Mouse (Mus musculus) embryonic facial prominence, embryonic 13.5 days (tissue): ENCODE data around the gene Kcnh5. TPM values are rescaled to one million over a fixed set of nuclear protein-coding genes. Genes with fewer than 3 reads are reported as not detected.

Experiments used
- ATAC-seq: fragments of 200-750 bp; cut with Nextera tagmentation; 2 replicates; pipeline ENCODE4 v1.8.0; 2017; ENCODE audit warnings: low read depth; ENCODE audit not compliant: insufficient number of reproducible peaks, insufficient read depth, low FRiP score, low TSS enrichment
- H3K27ac ChIP-seq: fragments of 300-500 bp; sonication (generic); 2 replicates; pipeline ENCODE4 v1.5.1; 2015; ENCODE audit warnings: moderate library complexity, mild to moderate bottlenecking, inconsistent platforms
- H3K27me3 ChIP-seq: fragments of 300-500 bp; sonication (generic); 2 replicates; pipeline ENCODE4 v1.6.1; 2015; ENCODE audit warnings: mild to moderate bottlenecking, inconsistent platforms
- H3K36me3 ChIP-seq: fragments of 300-500 bp; sonication (generic); 2 replicates; pipeline ENCODE4 v1.6.1; 2015; ENCODE audit warnings: mild to moderate bottlenecking, inconsistent platforms
- H3K4me1 ChIP-seq: fragments of 300-500 bp; sonication (generic); 2 replicates; pipeline ENCODE4 v1.6.1; 2015; ENCODE audit warnings: inconsistent platforms
- H3K4me2 ChIP-seq: fragments of 300-500 bp; sonication (generic); 2 replicates; pipeline ENCODE4 v1.6.1; 2015; ENCODE audit warnings: moderate library complexity, mild to moderate bottlenecking, inconsistent platforms
- H3K4me3 ChIP-seq: fragments of 300-500 bp; sonication (generic); 2 replicates; pipeline ENCODE4 v1.5.1; 2015; ENCODE audit warnings: mild to moderate bottlenecking, inconsistent platforms
- H3K9ac ChIP-seq: fragments of 300-500 bp; sonication (generic); 2 replicates; pipeline ENCODE4 v1.6.1; 2015; ENCODE audit warnings: mild to moderate bottlenecking, inconsistent platforms
- H3K9me3 ChIP-seq: fragments of 300-500 bp; sonication (generic); 2 replicates; pipeline ENCODE4 v1.6.1; 2016; ENCODE audit warnings: inconsistent platforms
- WGBS: fragments of 180-500 bp; shearing (Covaris S2); methylation state at CpG from one replicate; pipeline ENCODE4 v1.1.7; 2015; ENCODE audit warnings: mixed read lengths; 5-methylcytosine and 5-hydroxymethylcytosine counted together
- polyA plus RNA-seq: library from polyadenylated mRNA; unstranded; fragments of >200 nt; fragmentation: Nextera tagmentation; extraction: Ambion mirVana; gene quantifications from 2 replicates; pipeline ENCODE4 v1.2.1, GENCODE M21; 2015

Gene Kcnh5
- polyA plus RNA-seq, 1 experiment from 2014 or later: 0.25 TPM

- 90% methylated on average over 1 of the region's 1 CpGs for WGBS
- Histone ChIP-seq H3K4me3 (no peak overlapping the region), H3K9me3 (no peaks in the 10 kb centered on the region), H3K4me1 (no peaks in the 10 kb centered on the region), H3K36me3 (no peaks in the 10 kb centered on the region), H3K9ac (no peak overlapping the region), H3K27ac (no peak overlapping the region), H3K27me3 (no peaks in the 10 kb centered on the region), H3K4me2 (no peak overlapping the region)
- no peak for ATAC-seq
These were observed 86.2 kb downstream of the Kcnh5 start for GRCm38 (mm10) chr12:75090957-75091356.

- H3K9me3 ChIP-seq: no peaks in the 10 kb centered on the region
- no peak overlapping the region for H3K27ac ChIP-seq
- no peaks in the 10 kb centered on the region for H3K36me3 ChIP-seq
- no peak overlapping the region for H3K4me3 ChIP-seq
- WGBS: 64% methylated on average over 5 of the region's 5 CpGs
- no peak overlapping the region for H3K4me2 ChIP-seq
- H3K4me1 ChIP-seq: no peaks in the 10 kb centered on the region
- H3K9ac ChIP-seq: no peak overlapping the region
- H3K27me3 ChIP-seq: no peaks in the 10 kb centered on the region
- ATAC-seq: no peak
These were observed 100.0 kb downstream of the Kcnh5 start for GRCm38 (mm10) chr12:75077175-75077574.

- H3K27me3 ChIP-seq: no peaks in the 10 kb centered on the region
- H3K36me3 ChIP-seq: no peaks in the 10 kb centered on the region
- H3K9ac ChIP-seq: no peak overlapping the region
- no peaks in the 10 kb centered on the region for H3K4me1 ChIP-seq
- H3K4me3 ChIP-seq: no peak overlapping the region
- no peak overlapping the region for H3K27ac ChIP-seq
- ATAC-seq: no peak
- H3K4me2 ChIP-seq: no peak overlapping the region
- 89% methylated on average over 2 of the region's 2 CpGs for WGBS
- no peaks in the 10 kb centered on the region for H3K9me3 ChIP-seq
These were observed 106.1 kb downstream of the Kcnh5 start for GRCm38 (mm10) chr12:75071043-75071442.

- Histone ChIP-seq H3K9ac (no peak overlapping the region), H3K4me1 (no peaks in the 10 kb centered on the region), H3K27me3 (no peaks in the 10 kb centered on the region), H3K36me3 (no peaks in the 10 kb centered on the region), H3K4me2 (no peak overlapping the region), H3K27ac (no peak overlapping the region), H3K4me3 (no peak overlapping the region), H3K9me3 (no peaks in the 10 kb centered on the region)
- no peak for ATAC-seq
These were observed 114.6 kb downstream of the Kcnh5 start for GRCm38 (mm10) chr12:75062571-75062970.

GRCm38 (mm10) chr12:75061731-75062130, 115.4 kb downstream of the Kcnh5 start:
- no peak for ATAC-seq
- Histone ChIP-seq H3K27ac (no peak overlapping the region), H3K9ac (no peak overlapping the region), H3K4me1 (no peaks in the 10 kb centered on the region), H3K4me2 (no peak overlapping the region), H3K4me3 (no peak overlapping the region), H3K9me3 (no peaks in the 10 kb centered on the region), H3K36me3 (no peaks in the 10 kb centered on the region), H3K27me3 (no peaks in the 10 kb centered on the region)
- 70% methylated on average over 4 of the region's 4 CpGs for WGBS

- H3K4me2 ChIP-seq: no peak overlapping the region
- 33% methylated on average over 1 of the region's 1 CpGs for WGBS
- H3K27ac ChIP-seq: no peak overlapping the region
- H3K9ac ChIP-seq: no peak overlapping the region
- no peak for ATAC-seq
- H3K4me1 ChIP-seq: no peaks in the 10 kb centered on the region
- H3K36me3 ChIP-seq: no peaks in the 10 kb centered on the region
- H3K9me3 ChIP-seq: no peaks in the 10 kb centered on the region
- no peak overlapping the region for H3K4me3 ChIP-seq
- H3K27me3 ChIP-seq: no peaks in the 10 kb centered on the region
These were observed 123.4 kb downstream of the Kcnh5 start for GRCm38 (mm10) chr12:75053731-75054130.

GRCm38 (mm10) chr12:75036694-75037093, 140.4 kb downstream of the Kcnh5 start:
- Histone ChIP-seq H3K4me1 (no peaks in the 10 kb centered on the region), H3K4me2 (no peak overlapping the region), H3K4me3 (no peak overlapping the region), H3K27ac (no peak overlapping the region), H3K36me3 (no peaks in the 10 kb centered on the region), H3K27me3 (no peaks in the 10 kb centered on the region), H3K9ac (no peak overlapping the region), H3K9me3 (no peaks in the 10 kb centered on the region)
- ATAC-seq: no peak
- 86% methylated on average over 5 of the region's 5 CpGs for WGBS

GRCm38 (mm10) chr12:75031970-75032864, 144.9 kb downstream of the Kcnh5 start:
- H3K27ac ChIP-seq: no peak overlapping the region
- ATAC-seq: no peak
- no peak overlapping the region for H3K4me2 ChIP-seq
- 84% methylated on average over 8 of the region's 8 CpGs for WGBS
- no peaks in the 10 kb centered on the region for H3K9me3 ChIP-seq
- no peak overlapping the region for H3K4me3 ChIP-seq
- no peaks in the 10 kb centered on the region for H3K27me3 ChIP-seq
- no peaks in the 10 kb centered on the region for H3K4me1 ChIP-seq
- no peak overlapping the region for H3K9ac ChIP-seq
- no peaks in the 10 kb centered on the region for H3K36me3 ChIP-seq

GRCm38 (mm10) chr12:74971187-74971586, 205.9 kb downstream of the Kcnh5 start:
- H3K36me3 ChIP-seq: no peaks in the 10 kb centered on the region
- no peak overlapping the region for H3K9ac ChIP-seq
- no peak overlapping the region for H3K27ac ChIP-seq
- WGBS: 91% methylated on average over 3 of the region's 3 CpGs
- H3K9me3 ChIP-seq: no peaks in the 10 kb centered on the region
- no peak overlapping the region for H3K4me2 ChIP-seq
- H3K4me3 ChIP-seq: no peak overlapping the region
- ATAC-seq: no peak
- no peaks in the 10 kb centered on the region for H3K27me3 ChIP-seq
- H3K4me1 ChIP-seq: no peaks in the 10 kb centered on the region

GRCm38 (mm10) chr12:74969420-74969819, 207.7 kb downstream of the Kcnh5 start:
- Histone ChIP-seq H3K27me3 (no peaks in the 10 kb centered on the region), H3K4me3 (no peak overlapping the region), H3K4me1 (no peaks in the 10 kb centered on the region), H3K9ac (no peak overlapping the region), H3K9me3 (no peaks in the 10 kb centered on the region), H3K4me2 (no peak overlapping the region), H3K27ac (no peak overlapping the region), H3K36me3 (no peaks in the 10 kb centered on the region)
- no peak for ATAC-seq
- 77% methylated on average over 4 of the region's 4 CpGs for WGBS

- Histone ChIP-seq H3K4me1 (no peaks in the 10 kb centered on the region), H3K36me3 (no peaks in the 10 kb centered on the region), H3K27me3 (no peaks in the 10 kb centered on the region), H3K9ac (no peak overlapping the region), H3K4me3 (no peak overlapping the region), H3K27ac (no peak overlapping the region), H3K9me3 (no peaks in the 10 kb centered on the region), H3K4me2 (no peak overlapping the region)
- no peak for ATAC-seq
- WGBS: 89% methylated on average over 2 of the region's 2 CpGs
These were observed 210.9 kb downstream of the Kcnh5 start for GRCm38 (mm10) chr12:74966266-74966665.

GRCm38 (mm10) chr12:74952661-74953060, 224.5 kb downstream of the Kcnh5 start:
- WGBS: 32% methylated on average over 2 of the region's 2 CpGs
- H3K4me1 ChIP-seq: peaks cover 10% of the 10 kb centered on the region
- no peak for ATAC-seq
- no peak overlapping the region for H3K4me2 ChIP-seq
- no peak overlapping the region for H3K9ac ChIP-seq
- H3K4me3 ChIP-seq: no peak overlapping the region
- H3K27me3 ChIP-seq: no peaks in the 10 kb centered on the region
- no peak overlapping the region for H3K27ac ChIP-seq
- H3K36me3 ChIP-seq: no peaks in the 10 kb centered on the region
- no peaks in the 10 kb centered on the region for H3K9me3 ChIP-seq
